Mouse (Mus musculus): Measurements from ENCODE around the gene Tstd2. TPM values are rescaled to one million over a fixed set of nuclear protein-coding genes. Genes with fewer than 3 reads are reported as not detected.

Gene Tstd2
- polyA plus RNA-seq, 1 experiment, result 6.5 TPM

GRCm38 (mm10) chr4:46144323-46144722, 5.8 kb upstream of the Tstd2 start:
- WGBS, result 75% methylated on average over 3 of the region's 3 CpGs
- TF ChIP-seq CTCF (IDR thresholded peaks at IDR 0.05; ENCODE audit: extremely low read depth, insufficient read length, insufficient replicate concordance, low read depth, low read length) (peak; percentile 27; the same call in 1 of the 2 replicates), POLR2A (IDR thresholded peaks at IDR 0.05; ENCODE audit: low read depth, low read length) (no peak)
- Histone ChIP-seq H3K36me3 (ENCODE audit: control insufficient read depth, insufficient read depth, low read length) (peaks cover 8% of the 10 kb centered on the region), H3K4me1 (ENCODE audit: control insufficient read depth, insufficient read depth, insufficient read length, low read length) (peaks cover 5% of the 10 kb centered on the region; the same call in 1 of the 2 replicates), H3K27me3 (ENCODE audit: control insufficient read depth, insufficient read depth, low read length) (no peaks in the 10 kb centered on the region), H3K27ac (ENCODE audit: insufficient read depth, low read depth, low read length) (no peak overlapping the region), H3K4me3 (ENCODE audit: low read depth, low read length) (no peak overlapping the region)

GRCm38 (mm10) chr4:46137629-46138286, 736 bp downstream of the Tstd2 start:
- TF ChIP-seq CTCF (IDR thresholded peaks at IDR 0.05; ENCODE audit: extremely low read depth, insufficient read length, insufficient replicate concordance, low read depth, low read length) (no peak), POLR2A (IDR thresholded peaks at IDR 0.05; ENCODE audit: low read depth, low read length) (no peak)
- H3K4me1 ChIP-seq (ENCODE audit: control insufficient read depth, insufficient read depth, insufficient read length, low read length), result peaks cover 5% of the 10 kb centered on the region; the same call in 1 of the 2 replicates
- peak overlapping the region; percentile 77 for H3K4me3 ChIP-seq (ENCODE audit: low read depth, low read length)
- H3K27ac ChIP-seq (ENCODE audit: insufficient read depth, low read depth, low read length), result peak overlapping the region; percentile 60
- no peaks in the 10 kb centered on the region for H3K27me3 ChIP-seq (ENCODE audit: control insufficient read depth, insufficient read depth, low read length)
- WGBS, result 4% methylated on average over 17 of the region's 17 CpGs
- peaks cover 13% of the 10 kb centered on the region for H3K36me3 ChIP-seq (ENCODE audit: control insufficient read depth, insufficient read depth, low read length)

GRCm38 (mm10) chr4:46131791-46132190, 6.7 kb downstream of the Tstd2 start:
- WGBS, result 79% methylated on average over 6 of the region's 6 CpGs
- Histone ChIP-seq H3K4me3 (ENCODE audit: low read depth, low read length) (no peak overlapping the region), H3K36me3 (ENCODE audit: control insufficient read depth, insufficient read depth, low read length) (peaks cover 51% of the 10 kb centered on the region), H3K4me1 (ENCODE audit: control insufficient read depth, insufficient read depth, insufficient read length, low read length) (no peaks in the 10 kb centered on the region), H3K27me3 (ENCODE audit: control insufficient read depth, insufficient read depth, low read length) (no peaks in the 10 kb centered on the region), H3K27ac (ENCODE audit: insufficient read depth, low read depth, low read length) (no peak overlapping the region)
- TF ChIP-seq CTCF (IDR thresholded peaks at IDR 0.05; ENCODE audit: extremely low read depth, insufficient read length, insufficient replicate concordance, low read depth, low read length), result no peak
- no peak for TF ChIP-seq POLR2A (IDR thresholded peaks at IDR 0.05; ENCODE audit: low read depth, low read length)

- Histone ChIP-seq H3K36me3 (ENCODE audit: control insufficient read depth, insufficient read depth, low read length) (peaks cover 56% of the 10 kb centered on the region), H3K27me3 (ENCODE audit: control insufficient read depth, insufficient read depth, low read length) (no peaks in the 10 kb centered on the region), H3K4me3 (ENCODE audit: low read depth, low read length) (no peak overlapping the region), H3K27ac (ENCODE audit: insufficient read depth, low read depth, low read length) (no peak overlapping the region), H3K4me1 (ENCODE audit: control insufficient read depth, insufficient read depth, insufficient read length, low read length) (no peaks in the 10 kb centered on the region)
- TF ChIP-seq CTCF (IDR thresholded peaks at IDR 0.05; ENCODE audit: extremely low read depth, insufficient read length, insufficient replicate concordance, low read depth, low read length), result peak; percentile 55; the same call in 1 of the 2 replicates
- no peak for TF ChIP-seq POLR2A (IDR thresholded peaks at IDR 0.05; ENCODE audit: low read depth, low read length)
- WGBS, result 77% methylated on average over 3 of the region's 3 CpGs
Measured at GRCm38 (mm10) chr4:46130221-46130620, 8.3 kb downstream of the Tstd2 start.

- Histone ChIP-seq H3K4me1 (ENCODE audit: control insufficient read depth, insufficient read depth, insufficient read length, low read length) (no peaks in the 10 kb centered on the region), H3K36me3 (ENCODE audit: control insufficient read depth, insufficient read depth, low read length) (peaks cover 59% of the 10 kb centered on the region), H3K27me3 (ENCODE audit: control insufficient read depth, insufficient read depth, low read length) (no peaks in the 10 kb centered on the region), H3K27ac (ENCODE audit: insufficient read depth, low read depth, low read length) (no peak overlapping the region), H3K4me3 (ENCODE audit: low read depth, low read length) (no peak overlapping the region)
- WGBS, result 92% methylated on average over 8 of the region's 8 CpGs
- TF ChIP-seq POLR2A (IDR thresholded peaks at IDR 0.05; ENCODE audit: low read depth, low read length), result no peak
- TF ChIP-seq CTCF (IDR thresholded peaks at IDR 0.05; ENCODE audit: extremely low read depth, insufficient read length, insufficient replicate concordance, low read depth, low read length), result no peak
Measured at GRCm38 (mm10) chr4:46129311-46130004, 9.0 kb downstream of the Tstd2 start.

GRCm38 (mm10) chr4:46126541-46126940, 12.0 kb downstream of the Tstd2 start:
- H3K4me3 ChIP-seq (ENCODE audit: low read depth, low read length), result no peak overlapping the region
- 40% methylated on average over 2 of the region's 2 CpGs for WGBS

GRCm38 (mm10) chr4:46123358-46123757, 15.1 kb downstream of the Tstd2 start:
- no peak overlapping the region for H3K27ac ChIP-seq (ENCODE audit: insufficient read depth, low read depth, low read length)
- peaks cover 61% of the 10 kb centered on the region for H3K36me3 ChIP-seq (ENCODE audit: control insufficient read depth, insufficient read depth, low read length)
- H3K27me3 ChIP-seq (ENCODE audit: control insufficient read depth, insufficient read depth, low read length), result no peaks in the 10 kb centered on the region
- TF ChIP-seq POLR2A (IDR thresholded peaks at IDR 0.05; ENCODE audit: low read depth, low read length), result no peak
- TF ChIP-seq CTCF (IDR thresholded peaks at IDR 0.05; ENCODE audit: extremely low read depth, insufficient read length, insufficient replicate concordance, low read depth, low read length), result no peak
- no peak overlapping the region for H3K4me3 ChIP-seq (ENCODE audit: low read depth, low read length)
- H3K4me1 ChIP-seq (ENCODE audit: control insufficient read depth, insufficient read depth, insufficient read length, low read length), result no peaks in the 10 kb centered on the region
- WGBS, result 88% methylated on average over 6 of the region's 6 CpGs

More at GRCm38 (mm10) chr4:46126541-46126940, 12.0 kb downstream of the Tstd2 start:
- Histone ChIP-seq H3K4me1 (ENCODE audit: control insufficient read depth, insufficient read depth, insufficient read length, low read length) (no peaks in the 10 kb centered on the region), H3K27ac (ENCODE audit: insufficient read depth, low read depth, low read length) (no peak overlapping the region), H3K36me3 (ENCODE audit: control insufficient read depth, insufficient read depth, low read length) (peaks cover 59% of the 10 kb centered on the region), H3K27me3 (ENCODE audit: control insufficient read depth, insufficient read depth, low read length) (no peaks in the 10 kb centered on the region)
- TF ChIP-seq POLR2A (IDR thresholded peaks at IDR 0.05; ENCODE audit: low read depth, low read length) (no peak), CTCF (IDR thresholded peaks at IDR 0.05; ENCODE audit: extremely low read depth, insufficient read length, insufficient replicate concordance, low read depth, low read length) (peak; percentile 86)
